Mouse (Mus musculus) kidney, adult 9 months (tissue): ENCODE results near the gene Dock10.
"Not testable (repeated sequence)": the region's sequence is repeated elsewhere in the genome, so short reads cannot be mapped to it uniquely, and the experiment has no call there.

Experiments
- DNase-seq: peaks from one replicate; pipeline ENCODE4 v3.0.0; 2022

The Dock10 gene

DNA sequence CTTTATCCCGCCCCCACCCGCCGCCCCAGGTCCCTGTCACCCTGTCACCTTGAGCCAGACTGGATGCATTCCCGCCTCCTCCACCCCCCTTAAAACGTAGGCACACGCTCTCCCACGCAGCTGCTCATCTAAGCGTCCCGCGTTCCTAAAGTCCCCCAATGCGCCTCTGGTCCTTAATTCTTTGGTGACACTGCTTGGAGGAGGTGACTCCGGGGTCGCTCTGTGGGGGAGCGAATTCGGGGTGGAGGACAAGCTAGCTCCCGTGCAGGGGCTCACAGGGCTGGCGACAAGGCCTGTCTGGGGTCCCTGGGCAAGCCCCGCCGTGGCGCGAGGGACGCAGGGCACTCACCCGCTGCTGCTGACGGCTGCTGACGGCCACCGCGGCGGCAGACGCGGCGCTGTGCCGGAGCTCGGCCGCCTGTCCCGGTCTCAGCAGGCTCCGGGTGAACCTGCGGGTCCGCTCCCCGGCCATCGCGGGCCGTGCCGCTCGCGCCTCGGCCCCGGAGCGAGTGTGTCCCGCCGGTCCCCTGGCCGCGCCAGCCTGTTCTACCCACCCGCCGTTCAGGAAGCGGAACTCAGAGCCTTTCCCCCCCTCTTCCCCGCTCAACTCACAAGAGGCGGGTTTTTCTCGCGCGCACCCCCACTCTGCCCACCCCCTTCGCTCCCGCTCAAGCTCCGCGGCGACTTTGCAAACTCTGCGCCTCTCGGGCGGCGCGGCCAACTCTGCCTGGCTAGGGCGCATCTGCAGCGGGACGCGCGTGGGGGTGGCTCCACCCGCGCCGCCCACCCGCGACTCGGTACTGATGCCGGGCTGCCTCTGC lies at the start of gene Dock10:
Gene Dock10 (minus strand): TSS at position 551 of the 821 bp plus-strand sequence.
- DNase-seq: peak; percentile 5

DNA sequence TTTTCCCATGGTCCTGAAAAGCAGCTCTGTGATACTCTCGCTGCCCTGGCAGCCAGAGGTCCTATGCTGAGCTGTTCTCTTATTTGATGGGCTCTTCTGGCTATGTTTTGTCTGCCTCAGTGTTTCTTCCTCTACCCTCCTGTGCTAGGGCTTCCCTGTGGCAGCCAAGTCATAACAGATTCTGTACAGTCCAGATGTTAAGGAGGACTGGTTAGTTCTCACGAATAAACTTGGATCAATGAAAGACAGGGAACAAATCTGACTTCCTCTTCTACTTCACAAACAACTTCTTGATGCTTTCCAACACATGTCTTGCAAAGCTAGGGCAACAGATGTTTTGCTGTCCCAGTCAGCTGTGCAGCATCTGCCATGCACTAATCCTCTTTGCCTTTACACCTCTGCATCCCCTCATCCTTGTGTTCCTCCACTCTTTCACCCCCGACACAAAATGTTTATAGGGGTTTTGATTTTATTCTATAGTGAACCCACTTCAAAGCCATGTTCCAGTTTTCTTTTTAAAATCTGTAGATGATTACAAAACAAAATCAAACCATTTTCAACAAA lies 48.6 kb upstream of the Dock10 start:
- no peak for DNase-seq

DNA sequence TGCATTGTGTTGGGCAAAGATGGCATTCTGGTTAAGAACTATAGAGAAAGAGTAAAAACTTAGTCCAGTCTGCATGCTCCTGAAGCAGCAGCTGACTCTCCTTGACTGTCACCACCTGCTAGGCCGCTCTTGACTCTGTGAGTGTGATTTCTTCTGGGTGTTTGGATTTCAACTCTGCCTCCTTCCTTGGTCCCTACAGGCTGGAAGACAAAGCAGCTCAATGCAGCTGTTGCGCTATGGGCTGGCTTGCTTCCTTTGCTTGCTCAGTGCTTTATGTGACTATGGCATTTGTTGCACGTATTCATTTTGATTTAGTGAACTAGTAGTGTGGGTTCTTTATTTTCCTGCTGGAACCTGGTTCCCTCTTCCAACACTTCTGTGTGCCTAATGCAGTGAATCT lies 43.7 kb upstream of the Dock10 start:
- DNase-seq: no peak

DNA sequence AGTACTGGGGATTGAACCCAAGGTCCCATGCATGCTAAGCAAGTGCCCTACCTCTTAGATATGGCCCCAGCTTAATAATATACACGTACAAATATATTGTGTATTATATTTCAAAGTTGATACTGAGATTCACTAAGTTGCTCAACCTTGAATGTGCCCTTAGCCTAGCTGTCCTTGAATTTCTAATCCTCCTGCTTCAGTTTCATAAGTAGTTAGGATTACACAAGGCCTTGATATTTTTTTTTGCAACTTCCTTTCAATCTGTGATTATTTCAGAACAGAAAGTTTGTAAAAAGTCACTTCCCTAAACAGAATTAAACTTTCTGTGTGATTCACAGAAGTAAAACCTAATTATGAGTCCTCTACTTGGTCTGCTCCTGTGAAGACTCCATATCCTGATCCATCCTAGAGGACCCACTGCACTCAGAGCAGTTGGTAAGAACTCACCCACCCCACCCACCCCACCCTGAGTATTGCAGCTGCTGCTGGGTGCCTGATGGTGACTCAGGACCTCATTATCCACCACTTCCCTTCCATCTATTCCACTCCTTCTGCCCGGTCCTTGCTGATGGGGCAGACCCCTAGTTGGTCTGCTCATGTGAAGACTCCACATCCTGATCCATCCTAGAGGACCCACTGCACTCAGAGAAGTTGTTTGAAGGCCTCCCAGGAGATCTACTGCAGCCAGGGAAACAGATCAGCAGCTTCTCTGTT lies 26.9 kb upstream of the Dock10 start:
- no peak for DNase-seq

DNA sequence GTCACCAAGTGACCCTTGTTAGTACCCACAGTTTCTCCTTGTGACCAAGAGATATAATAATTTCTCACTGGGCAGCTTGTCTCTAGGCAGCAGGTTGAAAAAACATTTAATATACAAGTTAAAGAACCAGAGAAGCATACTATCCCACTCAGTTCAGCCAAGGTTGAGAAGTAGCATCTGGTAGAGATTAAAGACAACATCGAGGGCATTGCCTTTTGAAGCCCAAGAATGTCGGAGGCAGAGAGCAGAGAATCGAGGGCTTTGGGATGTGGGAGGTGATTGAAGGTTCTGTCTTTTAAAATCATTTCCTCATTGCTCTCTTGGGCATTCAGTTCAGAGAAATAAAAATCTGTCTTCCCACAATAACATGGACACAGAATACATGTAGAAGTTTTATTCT lies 25.8 kb upstream of the Dock10 start:
- no peak for DNase-seq

DNA sequence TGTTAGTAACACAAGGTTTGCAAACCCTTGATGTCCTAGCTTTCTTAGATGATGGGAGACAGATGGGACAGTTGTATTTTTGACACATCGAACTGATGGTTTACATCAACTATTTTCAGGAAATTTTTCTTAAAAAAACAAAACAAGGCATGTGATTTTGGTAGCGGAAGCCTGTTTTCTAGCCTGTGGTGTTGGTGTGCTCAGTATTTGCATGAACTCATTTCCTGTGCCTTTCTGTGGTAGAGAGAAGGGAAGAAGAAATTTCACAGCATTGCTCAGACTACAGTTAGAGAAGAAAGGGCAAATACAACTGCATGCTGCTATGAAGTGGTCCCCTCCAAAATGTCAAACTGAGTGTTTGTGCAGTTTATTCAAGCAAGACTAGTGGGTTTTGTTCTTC lies 7.2 kb upstream of the Dock10 start:
- DNase-seq: no peak

DNA sequence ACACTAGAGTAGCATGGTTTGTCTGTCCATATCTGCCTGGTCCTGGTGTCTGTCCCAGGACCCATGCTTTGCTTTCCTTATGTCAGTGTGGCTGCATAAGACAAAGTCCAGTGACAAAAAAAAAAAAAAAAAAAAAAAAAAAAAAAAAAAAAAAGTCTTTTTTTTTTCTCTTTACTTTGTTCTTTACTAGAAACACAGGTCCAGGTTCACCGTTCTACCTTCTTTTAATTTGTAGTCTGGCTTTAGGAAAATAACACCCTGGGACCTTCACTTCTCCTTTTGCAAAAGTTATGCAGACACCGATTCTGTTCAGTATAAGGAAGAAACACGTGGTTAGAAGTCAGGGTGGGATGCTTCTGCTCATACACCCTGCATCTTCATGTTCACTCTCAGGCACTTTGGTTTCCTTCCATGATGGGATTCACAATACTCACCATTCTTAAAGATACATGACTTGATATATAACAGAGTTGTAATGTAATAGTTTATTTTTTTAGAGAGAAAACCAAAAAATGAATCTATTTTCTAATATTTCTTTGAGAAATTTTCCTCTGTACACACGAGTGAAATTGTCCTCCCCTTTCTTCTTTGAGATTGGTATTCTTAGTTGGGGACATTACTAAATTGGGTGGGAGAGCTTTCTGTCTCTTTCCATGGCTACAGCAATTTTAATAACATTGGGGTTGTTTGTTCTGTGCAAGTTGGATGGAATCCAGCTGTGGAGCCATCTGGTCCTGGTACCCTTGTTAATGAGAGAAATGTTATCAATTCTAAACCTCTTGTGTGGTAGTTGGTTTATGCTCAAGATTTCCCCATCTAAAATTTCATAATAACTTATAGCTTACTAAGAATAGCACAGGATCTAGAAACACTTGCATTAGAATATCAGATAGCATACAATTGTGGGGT lies 5.0 kb upstream of the Dock10 start:
- DNase-seq: no peak

DNA sequence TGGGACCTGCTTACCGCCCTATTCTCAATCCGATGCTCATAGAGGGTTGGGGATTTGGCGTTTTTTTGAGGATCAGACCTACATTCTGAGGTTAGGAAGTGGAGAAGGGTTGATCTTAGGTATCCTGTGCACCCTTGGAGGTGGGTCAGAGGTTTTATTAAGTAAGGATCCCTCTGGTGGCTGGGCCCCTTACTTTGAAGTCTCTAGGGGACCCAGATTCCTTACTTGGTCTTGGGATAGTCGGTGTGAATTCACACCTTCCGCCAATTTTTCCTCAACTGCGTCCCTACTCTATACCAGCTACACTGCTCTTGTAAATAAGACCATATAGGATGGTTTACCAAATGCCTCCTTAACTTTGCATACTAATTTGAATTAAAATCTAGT lies 464 bp upstream of the Dock10 start:
- no peak for DNase-seq

DNA sequence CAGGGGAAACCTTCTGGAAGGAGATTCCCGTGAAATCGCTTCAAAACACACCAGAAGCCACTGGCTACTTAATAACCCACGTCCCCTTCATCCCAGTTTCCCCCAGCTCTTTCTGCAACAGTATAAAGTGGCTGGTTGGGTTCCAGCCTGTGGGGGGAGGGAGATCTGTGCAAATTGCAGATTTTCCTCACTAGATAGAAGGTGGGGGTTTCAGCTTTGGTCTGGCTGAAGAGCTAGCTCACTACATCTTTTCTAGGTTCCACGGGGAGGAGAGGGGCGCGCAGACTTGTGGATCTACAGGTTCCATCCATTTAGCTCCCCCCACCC lies 714 bp downstream of the Dock10 start:
- no peak for DNase-seq

DNA sequence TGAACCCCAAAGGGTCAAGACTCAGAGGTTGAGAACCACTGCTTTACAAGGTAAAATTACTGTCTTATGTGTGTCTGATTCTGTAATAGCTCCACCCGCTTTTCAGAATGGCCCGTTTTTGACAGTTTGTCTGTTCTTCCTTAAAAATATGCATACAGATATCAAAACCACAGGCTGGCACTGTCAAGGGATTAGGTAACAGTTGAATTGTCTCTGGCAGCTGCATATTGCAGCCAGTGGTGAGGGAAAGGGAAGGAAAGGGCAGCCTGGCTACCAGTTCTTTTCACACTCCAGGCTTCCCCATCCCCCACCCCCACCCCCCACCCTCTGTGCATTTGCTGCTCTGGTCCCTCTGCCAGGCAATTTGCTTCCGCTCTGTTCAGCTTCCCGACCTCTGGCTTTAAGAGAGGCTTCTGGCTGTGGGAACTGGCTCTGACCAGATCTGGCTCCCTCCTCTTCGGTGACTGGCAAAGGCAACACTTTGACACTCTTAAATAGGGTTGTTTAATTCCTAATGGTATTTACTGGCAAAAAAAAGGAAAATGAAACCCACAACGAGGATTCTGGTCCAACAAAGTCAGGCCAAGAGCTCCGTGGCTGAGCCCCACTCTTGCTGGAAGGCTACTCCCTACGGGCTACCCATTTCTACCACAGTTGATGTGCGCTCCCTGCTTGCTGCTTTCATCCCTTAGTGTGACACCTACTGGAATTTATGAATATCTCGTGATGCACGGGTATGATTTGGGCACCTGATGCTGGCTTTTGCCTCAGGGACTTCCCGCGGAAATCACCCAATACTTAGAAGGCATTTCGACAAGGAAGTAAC lies 1.3 kb downstream of the Dock10 start:
- DNase-seq: peak; percentile 24

DNA sequence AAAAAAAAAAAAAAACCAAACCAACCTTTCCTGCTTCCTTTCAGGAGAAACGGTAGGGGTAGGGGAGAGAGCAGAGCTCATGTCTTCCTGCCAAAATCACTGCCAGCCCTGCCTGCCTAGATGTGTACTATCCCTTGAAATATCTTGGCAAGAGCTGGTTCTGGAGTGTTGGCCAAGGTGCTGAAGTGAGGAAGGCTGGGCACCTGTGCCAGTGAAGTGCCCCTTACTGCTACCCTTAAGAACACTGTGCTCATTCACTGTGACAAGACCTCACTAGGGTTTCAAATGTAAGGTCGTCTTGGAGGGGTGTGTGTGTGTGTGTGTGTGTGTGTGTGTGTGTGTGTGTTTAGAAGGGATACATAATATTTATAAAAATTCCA lies 2.3 kb downstream of the Dock10 start:
- no peak for DNase-seq

DNA sequence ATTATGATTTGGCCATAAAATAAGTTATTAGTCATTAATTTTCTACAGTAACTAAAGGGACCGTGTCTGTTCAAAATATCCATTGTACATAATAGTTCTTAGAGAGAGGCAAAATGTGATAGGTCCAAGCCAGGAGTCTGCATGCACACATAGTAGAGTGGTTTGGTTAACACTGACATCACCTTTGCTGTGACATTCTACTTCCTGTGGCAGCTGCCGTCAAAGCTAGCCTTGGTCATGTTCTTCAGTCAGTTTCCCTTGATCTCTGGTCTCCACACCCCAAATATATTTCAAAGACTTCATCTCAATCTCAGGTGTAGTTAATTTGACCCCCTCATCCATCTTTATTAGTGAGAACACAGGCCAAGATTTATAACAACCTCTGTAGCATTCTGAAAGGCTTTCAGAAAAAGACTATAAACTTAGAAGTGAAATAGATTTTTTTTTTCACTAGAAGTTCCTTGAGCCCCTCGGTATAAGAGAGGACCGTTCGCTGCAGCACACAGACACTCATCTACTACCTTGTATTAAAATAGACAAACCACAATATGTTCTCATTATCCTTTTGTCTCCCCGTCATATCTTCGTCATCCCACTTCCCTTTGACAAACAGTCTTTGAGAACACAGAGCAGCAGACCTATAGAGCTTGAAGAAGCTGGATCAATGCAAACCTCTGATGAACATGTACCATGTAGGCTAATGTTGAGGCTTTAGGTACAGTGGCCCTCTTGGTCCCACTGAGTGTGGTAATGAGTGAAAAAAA lies 2.8 kb downstream of the Dock10 start:
- no peak for DNase-seq

DNA sequence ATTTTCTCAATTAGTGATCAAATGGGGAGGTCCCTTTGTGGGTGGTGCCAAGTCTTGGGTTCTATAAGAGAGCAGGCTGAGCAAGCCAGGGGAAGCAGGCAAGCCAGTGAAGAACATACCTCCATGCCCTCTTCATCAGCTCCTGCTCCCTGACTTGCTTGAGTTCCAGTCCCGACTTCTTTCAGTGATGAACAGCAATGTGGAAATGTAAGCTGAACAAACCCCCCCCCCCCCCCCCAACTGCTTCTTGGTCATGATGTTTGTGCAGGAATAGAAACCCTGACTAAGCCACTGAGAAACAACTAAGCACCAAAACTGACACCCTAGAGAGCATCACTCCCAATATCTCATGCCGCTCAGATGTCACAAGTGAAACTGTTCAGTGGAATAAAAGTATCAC lies 9.2 kb downstream of the Dock10 start:
- not testable (repeated sequence) for DNase-seq

DNA sequence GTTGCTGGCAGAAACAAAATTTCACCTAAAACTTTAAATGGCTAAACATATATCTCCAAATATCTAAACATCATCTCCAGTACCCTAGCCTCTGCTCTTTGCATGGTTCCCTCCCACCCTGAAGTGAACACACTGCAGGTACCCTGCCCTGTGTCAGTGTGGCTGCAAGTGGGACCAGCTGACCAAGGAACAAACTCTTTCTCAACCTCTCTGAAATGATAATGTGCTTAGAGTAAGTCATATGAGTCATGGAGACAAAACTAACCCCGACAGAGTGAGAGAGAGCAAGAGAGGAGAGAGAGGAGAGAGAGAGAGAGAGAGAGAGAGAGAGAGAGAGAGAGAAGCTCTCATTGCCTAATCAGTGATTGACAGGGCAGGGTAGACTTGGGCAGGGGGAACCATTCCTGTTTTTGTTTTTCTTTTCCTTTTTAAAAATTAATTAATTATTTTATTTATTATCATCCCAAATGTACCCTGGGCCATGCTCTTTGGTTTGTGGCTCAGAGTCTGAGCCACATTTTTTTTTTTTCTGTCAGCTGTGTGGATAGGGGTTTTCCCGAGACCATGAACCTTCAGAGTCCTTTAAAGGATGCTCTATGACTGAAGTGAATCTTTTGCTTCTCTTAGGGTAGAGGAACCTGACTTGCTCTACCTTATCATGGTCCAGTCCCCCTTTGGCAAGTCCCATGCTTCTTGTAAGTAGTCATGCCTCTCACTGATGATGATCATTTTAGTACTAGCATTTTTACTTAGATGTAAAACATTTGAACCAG lies 11.4 kb downstream of the Dock10 start:
- no peak for DNase-seq

DNA sequence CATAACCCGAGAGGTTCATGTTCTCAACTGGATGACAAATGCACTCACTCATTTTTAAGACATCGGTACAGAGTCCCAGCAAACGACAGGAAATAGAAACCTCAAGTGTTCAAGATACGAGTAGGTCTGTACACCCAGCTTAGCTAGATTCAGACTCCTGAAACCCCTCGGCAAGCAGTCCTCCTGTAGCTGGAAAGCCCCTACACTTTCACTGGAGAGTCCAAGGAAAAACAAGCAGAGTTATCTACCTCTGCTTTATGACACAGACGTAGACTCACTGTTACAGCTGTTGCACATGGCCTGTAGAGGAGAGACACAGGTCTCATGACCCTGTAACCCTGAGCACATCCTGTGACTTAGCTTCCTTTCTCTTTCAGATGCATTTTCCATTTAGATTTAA lies 12.1 kb downstream of the Dock10 start:
- no peak for DNase-seq

DNA sequence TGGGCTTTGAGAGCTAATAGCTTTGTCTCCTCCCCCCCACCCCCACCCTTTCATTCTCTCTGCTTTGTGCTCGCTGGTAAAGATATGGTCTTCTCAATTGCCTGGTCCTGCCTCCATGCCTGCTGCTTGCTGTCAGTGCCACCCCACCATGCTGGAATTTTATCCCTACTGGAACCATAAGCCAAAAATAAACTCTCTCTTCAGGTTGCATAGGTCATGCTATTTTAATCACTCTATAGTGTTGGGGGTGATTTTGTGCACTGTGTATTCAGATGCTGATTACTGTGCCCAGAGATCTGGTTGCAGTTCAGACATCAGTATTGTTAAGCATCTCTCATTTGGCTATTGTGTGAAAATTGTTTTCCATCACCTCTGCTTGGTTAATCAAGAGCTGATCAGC lies 18.9 kb downstream of the Dock10 start:
- DNase-seq: no peak

DNA sequence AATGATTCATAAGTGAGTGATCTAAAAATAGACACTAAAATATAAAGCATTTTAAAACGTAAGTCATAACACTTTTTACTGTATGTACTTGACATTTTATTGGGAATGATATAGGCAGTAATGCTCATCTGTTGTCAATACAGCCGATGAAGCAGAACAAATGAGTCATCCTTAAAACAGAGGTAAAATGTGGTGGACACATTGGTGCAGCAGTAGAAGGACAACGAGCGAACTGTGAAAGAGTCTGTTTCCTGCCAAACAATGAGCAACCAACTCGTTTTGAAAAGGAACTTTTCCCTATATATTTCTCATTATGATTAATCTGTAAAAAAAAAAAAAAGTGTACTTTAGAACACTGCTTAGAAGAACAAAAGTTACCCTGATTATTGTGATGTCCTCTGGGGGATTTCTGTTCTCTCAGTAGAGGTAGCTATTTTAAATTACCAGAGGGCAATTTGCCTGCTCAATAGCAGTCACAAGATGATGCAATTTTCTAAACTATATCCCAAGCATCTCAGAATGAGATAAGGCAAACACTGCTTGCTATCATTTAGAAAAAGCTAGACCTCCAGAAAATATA lies 20.4 kb downstream of the Dock10 start:
- no peak for DNase-seq

DNA sequence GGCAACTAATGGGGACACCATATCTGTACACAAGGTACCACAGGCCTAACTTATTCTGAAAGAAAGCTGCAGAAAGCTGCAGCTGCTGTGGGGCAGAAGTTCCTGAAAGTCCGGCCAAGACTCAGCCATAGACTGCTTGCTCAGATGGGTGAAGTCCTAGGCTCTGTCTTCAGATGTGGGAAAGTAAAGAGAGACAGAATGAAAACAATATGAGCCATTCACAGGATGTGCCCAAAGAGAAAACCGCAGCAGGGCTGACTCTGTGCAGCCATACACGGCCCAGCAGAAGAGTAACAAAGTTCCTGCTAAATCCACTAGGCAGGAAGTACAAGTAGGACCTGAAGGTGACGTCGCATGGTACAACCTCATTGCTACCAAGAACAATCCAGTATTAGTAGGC lies 27.7 kb downstream of the Dock10 start:
- DNase-seq: no peak

DNA sequence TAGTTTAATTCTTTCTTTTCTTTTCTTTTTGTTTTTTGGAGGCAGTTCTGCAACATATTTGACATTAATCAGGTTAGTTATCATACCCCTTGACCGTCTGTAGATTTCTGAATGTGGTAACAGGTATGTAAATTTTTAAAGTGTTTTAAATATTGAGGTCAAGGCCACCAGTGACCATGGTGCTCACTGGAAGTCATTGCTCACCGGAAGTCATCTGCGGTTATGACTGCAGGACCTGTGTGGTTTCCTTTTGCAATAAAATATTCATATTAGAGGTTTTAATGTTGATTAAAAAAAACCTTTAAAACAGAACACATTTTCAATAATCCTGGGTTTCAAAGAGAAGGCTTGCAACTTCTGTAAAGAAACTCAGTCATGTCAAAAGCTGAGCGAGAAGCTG lies 28.2 kb downstream of the Dock10 start:
- no peak for DNase-seq

DNA sequence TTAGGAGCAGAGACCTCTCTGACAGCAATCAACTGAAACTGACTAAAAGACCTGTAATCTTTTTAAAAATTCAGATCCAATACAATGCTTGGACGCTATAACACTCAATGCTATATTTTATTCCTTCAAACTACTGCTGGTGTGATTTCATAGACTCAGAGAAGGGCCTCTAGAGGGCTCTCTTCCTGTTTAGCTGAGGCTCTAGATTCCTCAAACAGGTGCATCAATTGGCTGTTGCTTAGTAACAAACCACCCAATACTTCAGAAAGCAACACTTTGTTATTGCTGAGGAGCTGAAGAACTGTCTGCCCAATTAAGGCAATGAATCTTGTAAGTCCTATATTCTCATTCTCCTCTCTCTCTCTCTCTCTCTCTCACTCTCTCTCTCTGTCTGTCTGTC lies 30.1 kb downstream of the Dock10 start:
- DNase-seq: no peak
